Mouse (Mus musculus): ENCODE results near the gene Gm17651.

Gm17651 gene

GRCm38 (mm10) chr3:97630746-97631145 is 43.7 kb downstream of the Gm17651 start:
- no peak for DNase-seq (ENCODE audit: low read depth, low spot score)

GRCm38 (mm10) chr3:97629941-97630340 is 44.6 kb downstream of the Gm17651 start:
- DNase-seq (ENCODE audit: low read depth, low spot score): no peak

- no peak for DNase-seq (ENCODE audit: low read depth, low spot score)
Observed at GRCm38 (mm10) chr3:97628391-97629001, 46.0 kb downstream of the Gm17651 start, which contains the start of gene Fmo5. Gene Fmo5 (plus strand): TSS chr3:97628804.

- DNase-seq (ENCODE audit: low read depth, low spot score): no peak
Observed at GRCm38 (mm10) chr3:97627893-97628292, 46.6 kb downstream of the Gm17651 start.

GRCm38 (mm10) chr3:97624611-97625010 is 49.9 kb downstream of the Gm17651 start:
- DNase-seq (ENCODE audit: low read depth, low spot score): no peak
